Mouse (Mus musculus): ENCODE results near the gene Tspan14. TPM values are rescaled to one million over a fixed set of nuclear protein-coding genes. Genes with fewer than 3 reads are reported as not detected.

Gene Tspan14
- total and polyA plus RNA-seq, 2 experiments from 2014 or later = 43.1 to 43.8 TPM

- no peak for TF ChIP-seq CTCF (IDR thresholded peaks at IDR 0.05; ENCODE audit: low read depth)
- Histone ChIP-seq H3K27me3 (ENCODE audit: insufficient read depth, low read length) (no peaks in the 10 kb centered on the region), H3K36me3 (ENCODE audit: insufficient read depth) (0 out of 2 replicates have a peak, but pooled peaks cover 4% of the 10 kb centered on the region), H3K4me3 (ENCODE audit: low read depth, low read length) (no peak overlapping the region), H3K4me2 (ENCODE audit: low read depth) (no peak overlapping the region), H3K9me3 (ENCODE audit: low read length) (no peaks in the 10 kb centered on the region), H3K9ac (no peak overlapping the region), H3K4me1 (ENCODE audit: insufficient read depth) (no peaks in the 10 kb centered on the region), H3K27ac (ENCODE audit: low read depth, low read length) (no peak overlapping the region)
- ATAC-seq (no peak), DNase-seq (no peak)
- 86% methylated on average over 2 of the region's 2 CpGs for WGBS
Measured at GRCm38 (mm10) chr14:40943802-40944201, 22.8 kb downstream of the Tspan14 start.

DNA sequence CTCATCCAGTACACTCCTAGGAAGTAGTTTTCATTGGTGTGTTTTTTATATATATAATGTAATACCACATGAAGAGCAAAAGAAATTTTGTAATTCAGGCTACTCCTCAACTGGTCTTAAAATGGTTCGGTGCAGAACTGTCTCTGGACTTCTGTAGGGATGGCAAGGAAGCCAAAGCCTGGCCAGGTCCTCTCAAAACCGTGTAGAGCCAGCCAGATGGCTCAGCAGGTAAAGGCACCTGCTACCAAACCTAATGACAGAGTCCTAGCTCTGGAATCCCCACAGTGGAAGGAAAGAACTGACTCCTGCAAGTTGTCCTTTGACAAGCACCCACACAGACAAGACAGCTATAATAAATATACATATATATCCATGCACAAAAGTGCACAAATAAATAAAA, 24.2 kb downstream of the Tspan14 start:
- Histone ChIP-seq H3K36me3 (ENCODE audit: insufficient read depth) (0 out of 2 replicates have a peak, but pooled peaks cover 4% of the 10 kb centered on the region), H3K27me3 (ENCODE audit: insufficient read depth, low read length) (no peaks in the 10 kb centered on the region), H3K4me2 (ENCODE audit: low read depth) (no peak overlapping the region), H3K9ac (no peak overlapping the region), H3K4me1 (ENCODE audit: insufficient read depth) (no peaks in the 10 kb centered on the region), H3K27ac (ENCODE audit: low read depth, low read length) (no peak overlapping the region), H3K4me3 (ENCODE audit: low read depth, low read length) (no peak overlapping the region), H3K9me3 (ENCODE audit: low read length) (no peaks in the 10 kb centered on the region)
- 83% methylated on average over 2 of the region's 2 CpGs for WGBS
- DNase-seq (no peak), ATAC-seq (no peak)
- no peak for TF ChIP-seq CTCF (IDR thresholded peaks at IDR 0.05; ENCODE audit: low read depth)

- Histone ChIP-seq H3K27me3 (ENCODE audit: insufficient read depth, low read length) (no peaks in the 10 kb centered on the region), H3K36me3 (ENCODE audit: insufficient read depth) (no peaks in the 10 kb centered on the region), H3K4me1 (ENCODE audit: insufficient read depth) (no peaks in the 10 kb centered on the region), H3K4me2 (ENCODE audit: low read depth) (no peak overlapping the region), H3K27ac (ENCODE audit: low read depth, low read length) (no peak overlapping the region), H3K9ac (no peak overlapping the region), H3K4me3 (ENCODE audit: low read depth, low read length) (no peak overlapping the region), H3K9me3 (ENCODE audit: low read length) (no peaks in the 10 kb centered on the region)
- ATAC-seq (no peak), DNase-seq (no peak)
- no peak for TF ChIP-seq CTCF (IDR thresholded peaks at IDR 0.05; ENCODE audit: low read depth)
- WGBS = 73% methylated on average over 11 of the region's 11 CpGs
Measured at GRCm38 (mm10) chr14:40938380-40938987, 28.1 kb downstream of the Tspan14 start.

GRCm38 (mm10) chr14:40937052-40937451, 29.6 kb downstream of the Tspan14 start:
- WGBS = 69% methylated on average over 4 of the region's 4 CpGs
- TF ChIP-seq CTCF (IDR thresholded peaks at IDR 0.05; ENCODE audit: low read depth) = no peak

GRCm38 (mm10) chr14:40935481-40935880, 31.1 kb downstream of the Tspan14 start:
- no peak for TF ChIP-seq CTCF (IDR thresholded peaks at IDR 0.05; ENCODE audit: low read depth)
- 87% methylated on average over 1 of the region's 1 CpGs for WGBS

More at GRCm38 (mm10) chr14:40937052-40937451, 29.6 kb downstream of the Tspan14 start:
- Histone ChIP-seq H3K4me2 (ENCODE audit: low read depth) (no peak overlapping the region), H3K4me3 (ENCODE audit: low read depth, low read length) (no peak overlapping the region), H3K27ac (ENCODE audit: low read depth, low read length) (no peak overlapping the region), H3K9ac (no peak overlapping the region), H3K4me1 (ENCODE audit: insufficient read depth) (no peaks in the 10 kb centered on the region), H3K9me3 (ENCODE audit: low read length) (no peaks in the 10 kb centered on the region), H3K36me3 (ENCODE audit: insufficient read depth) (no peaks in the 10 kb centered on the region), H3K27me3 (ENCODE audit: insufficient read depth, low read length) (no peaks in the 10 kb centered on the region)
- ATAC-seq = no peak
- DNase-seq = no peak

DNA sequence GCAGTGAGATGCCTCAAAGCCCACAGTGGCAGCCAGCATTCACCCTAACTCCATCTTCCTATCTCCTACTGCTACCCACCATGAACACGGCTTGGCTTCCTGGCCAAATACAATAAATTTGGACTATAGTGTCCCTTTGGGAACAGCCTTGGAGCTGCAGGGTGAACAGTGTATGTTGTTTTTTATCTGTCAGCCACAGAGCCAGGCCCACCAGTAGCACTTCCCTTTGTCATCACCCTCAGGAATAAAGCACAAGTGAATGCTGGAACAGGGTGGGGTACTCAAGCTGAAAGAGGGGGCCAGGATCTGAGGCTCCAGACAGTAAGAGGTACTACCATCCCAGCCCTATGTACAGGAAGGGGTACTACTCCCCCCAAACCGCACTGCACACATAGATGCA, 31.6 kb downstream of the Tspan14 start:
- Histone ChIP-seq H3K36me3 (ENCODE audit: insufficient read depth) (no peaks in the 10 kb centered on the region), H3K27me3 (ENCODE audit: insufficient read depth, low read length) (no peaks in the 10 kb centered on the region), H3K9me3 (ENCODE audit: low read length) (no peaks in the 10 kb centered on the region), H3K9ac (no peak overlapping the region), H3K4me1 (ENCODE audit: insufficient read depth) (no peaks in the 10 kb centered on the region), H3K4me2 (ENCODE audit: low read depth) (no peak overlapping the region), H3K27ac (ENCODE audit: low read depth, low read length) (no peak overlapping the region), H3K4me3 (ENCODE audit: low read depth, low read length) (no peak overlapping the region)
- WGBS = 86% methylated on average over 2 of the region's 2 CpGs
- ATAC-seq = no peak
- no peak for DNase-seq
- TF ChIP-seq CTCF (IDR thresholded peaks at IDR 0.05; ENCODE audit: low read depth) = no peak

More at GRCm38 (mm10) chr14:40935481-40935880, 31.1 kb downstream of the Tspan14 start:
- no peak overlapping the region for H3K9ac ChIP-seq
- no peaks in the 10 kb centered on the region for H3K9me3 ChIP-seq (ENCODE audit: low read length)
- no peaks in the 10 kb centered on the region for H3K36me3 ChIP-seq (ENCODE audit: insufficient read depth)
- H3K27ac ChIP-seq (ENCODE audit: low read depth, low read length) = no peak overlapping the region
- no peak for ATAC-seq
- DNase-seq = no peak
- no peaks in the 10 kb centered on the region for H3K27me3 ChIP-seq (ENCODE audit: insufficient read depth, low read length)
- H3K4me2 ChIP-seq (ENCODE audit: low read depth) = no peak overlapping the region
- H3K4me3 ChIP-seq (ENCODE audit: low read depth, low read length) = no peak overlapping the region
- no peaks in the 10 kb centered on the region for H3K4me1 ChIP-seq (ENCODE audit: insufficient read depth)

GRCm38 (mm10) chr14:40933328-40933727, 33.3 kb downstream of the Tspan14 start:
- no peak for TF ChIP-seq CTCF (IDR thresholded peaks at IDR 0.05; ENCODE audit: low read depth)
- WGBS = 81% methylated on average over 7 of the region's 7 CpGs

More at GRCm38 (mm10) chr14:40933328-40933727, 33.3 kb downstream of the Tspan14 start:
- Histone ChIP-seq H3K4me3 (ENCODE audit: low read depth, low read length) (no peak overlapping the region), H3K27me3 (ENCODE audit: insufficient read depth, low read length) (no peaks in the 10 kb centered on the region), H3K27ac (ENCODE audit: low read depth, low read length) (no peak overlapping the region), H3K4me1 (ENCODE audit: insufficient read depth) (0 out of 2 replicates have a peak, but pooled peaks cover 4% of the 10 kb centered on the region), H3K9ac (no peak overlapping the region), H3K9me3 (ENCODE audit: low read length) (no peaks in the 10 kb centered on the region), H3K4me2 (ENCODE audit: low read depth) (no peak overlapping the region), H3K36me3 (ENCODE audit: insufficient read depth) (no peaks in the 10 kb centered on the region)
- no peak for DNase-seq
- no peak for ATAC-seq
